Comparison of ENCODE assay signal across 16 mouse cellular contexts in the genomic region with DNA sequence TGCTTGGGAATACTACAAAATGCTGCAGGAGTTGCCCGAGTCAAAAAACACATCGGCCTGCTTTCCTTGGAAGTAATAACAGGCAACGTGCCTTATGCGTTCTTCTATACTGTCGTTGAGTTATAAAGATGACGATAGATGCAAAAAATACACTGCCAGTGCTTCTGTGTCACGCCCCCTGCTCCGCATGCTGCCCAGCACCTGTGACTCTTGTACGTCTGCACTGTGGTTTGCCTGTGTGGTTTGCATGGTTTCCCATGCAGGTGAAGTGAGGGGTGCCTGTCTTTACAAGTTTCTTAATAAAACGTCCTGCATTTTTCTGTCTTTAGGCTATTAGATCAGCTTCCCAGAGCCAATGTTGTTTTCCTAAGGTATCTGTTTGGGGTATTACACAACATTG.
DNase-seq lines count a peak whose midpoint lies in the region.
"Had no signal": no experiment of that assay in that cellular context is flagged by ENCODE, and none has a peak within 500 bp of the region (broad histone marks: within the 10 kb centered on the region; RNA-seq: fewer than 3 reads in every experiment).

No protein-coding gene starts in this region.

- peak; percentile 70 for DNase-seq in CD4-positive, CD25-positive, alpha-beta regulatory T cell, adult 2 months (ENCODE audit: low read depth, low spot score)
- DNase-seq in induced T-regulatory cell, adult 2 months (ENCODE audit: low read depth) = peak; percentile 11
- DNase-seq in thymus, postnatal 0 days (ENCODE audit: low spot score) = peak; percentile 84
- peak; percentile 73 to 85 for DNase-seq in thymus, postnatal 36 days
- no peak for DNase-seq in layer of hippocampus, adult 9-11 months
- DNase-seq in frontal cortex, postnatal 10 days (ENCODE audit: low spot score in 2 of 2) = no peak
- no peak for DNase-seq in layer of hippocampus, postnatal 25 days (ENCODE audit: extremely low spot score in 1 of 2, low spot score in 1 of 2)
- DNase-seq in testis, postnatal 14 days (ENCODE audit: low spot score) = no peak
- DNase-seq: adrenal gland, postnatal 10 days; B cell, adult 2 months; cerebellum, adult 11-12 months; cerebellum, adult 9-10 months; cerebellum, postnatal 36 days; gastrocnemius, postnatal 36 days; heart, adult 2 months; heart, postnatal 14 days had no signal

Comparison
In these comparisons a context has a peak if more than half of its experiments do, and no peak if none do; other contexts are left out.
1. DNase-seq: peak in CD4-positive, CD25-positive, alpha-beta regulatory T cell, adult 2 months (single experiment), induced T-regulatory cell, adult 2 months (single experiment), thymus, postnatal 0 days (single experiment) and thymus, postnatal 36 days (2 of 2); none in layer of hippocampus, adult 9-11 months (single experiment), frontal cortex, postnatal 10 days (0 of 2), layer of hippocampus, postnatal 25 days (0 of 2) and testis, postnatal 14 days (single experiment).